Mouse (Mus musculus) liver, embryonic 14.5 days (tissue): ENCODE results near the gene Rbbp6. TPM values are rescaled to one million over a fixed set of nuclear protein-coding genes. Genes with fewer than 3 reads are reported as not detected.

Experiments
- ATAC-seq: fragments of 200-750 bp; cut with Nextera tagmentation; 2 replicates; pipeline ENCODE4 v1.8.0; 2017; ENCODE audit warnings: moderate number of reproducible peaks, mild to moderate bottlenecking, moderate library complexity; ENCODE audit not compliant: insufficient read depth
- DNase-seq, 3 experiments: peaks; one replicate each; pipeline ENCODE4 v3.0.0-alpha.2; 2012 to 2013; ENCODE audit warnings: low read depth in 3 of 3, low spot score in 3 of 3
- H3K27ac ChIP-seq: fragments of 300-500 bp; sonication (generic); 2 replicates; pipeline ENCODE4 v1.5.1; 2014; ENCODE audit warnings: moderate library complexity, mild to moderate bottlenecking, control low read depth, inconsistent platforms
- H3K27me3 ChIP-seq: fragments of 300-500 bp; sonication (generic); 2 replicates; pipeline ENCODE4 v1.6.1; 2014; ENCODE audit warnings: mild to moderate bottlenecking, low read length, moderate library complexity; ENCODE audit not compliant: control insufficient read depth, insufficient read depth
- H3K36me3 ChIP-seq: fragments of 300-500 bp; sonication (generic); replicated peaks from 2 replicates; pipeline ENCODE4 v1.6.1; 2014; ENCODE audit warnings: low read depth; ENCODE audit not compliant: control insufficient read depth, insufficient read depth
- H3K4me1 ChIP-seq, 2 experiments: fragments of 200-500 bp in 1 of 2; fragments of 300-500 bp in 1 of 2; sonication (generic) in 1 of 2; replicated peaks; 2 replicates each; pipeline ENCODE4 v1.6.1; 2012 to 2014; ENCODE audit warnings: antibody characterized with exemption in 1 of 2, inconsistent platforms in 1 of 2, low read length in 1 of 2; ENCODE audit not compliant: control insufficient read depth in 2 of 2, insufficient read depth in 2 of 2
- H3K4me2 ChIP-seq: fragments of 300-500 bp; sonication (generic); 2 replicates; pipeline ENCODE4 v1.6.1; 2014; ENCODE audit warnings: low read depth, mild to moderate bottlenecking, control low read depth, moderate library complexity
- H3K4me3 ChIP-seq, 2 experiments: fragments of 200-500 bp in 1 of 2; fragments of 300-500 bp in 1 of 2; sonication (generic) in 1 of 2; 2 replicates each; pipeline ENCODE4 v1.5.1; 2012 to 2014; ENCODE audit warnings: low read depth in 2 of 2, low read length in 2 of 2, mild to moderate bottlenecking in 2 of 2, control low read depth in 1 of 2, inconsistent platforms in 1 of 2, moderate library complexity in 1 of 2; ENCODE audit not compliant: insufficient read depth in 1 of 2
- H3K9ac ChIP-seq: fragments of 300-500 bp; sonication (generic); replicated peaks from 2 replicates; pipeline ENCODE4 v1.6.1; 2014; ENCODE audit warnings: mild to moderate bottlenecking, control low read depth, moderate library complexity
- H3K9me3 ChIP-seq: fragments of 300-500 bp; sonication (generic); 2 replicates; pipeline ENCODE4 v1.6.1; 2016; ENCODE audit warnings: low read length, mixed read lengths; ENCODE audit not compliant: control insufficient read depth
- CTCF ChIP-seq: IDR thresholded peaks from 2 replicates; pipeline ENCODE4 v1.5.1; 2016; ENCODE audit warnings: antibody characterized with exemption, low read depth, control low read depth
- EP300 ChIP-seq: IDR thresholded peaks from 2 replicates; pipeline ENCODE4 v1.6.1; 2016; ENCODE audit warnings: antibody characterized with exemption, low read depth
- WGBS: fragments of 180-500 bp; shearing (Covaris S2); extraction: QIAGEN DNeasy Blood & Tissue Kit; methylation state at CpG from one replicate; pipeline ENCODE4 v1.1.7; 2014; ENCODE audit not compliant: insufficient replicate concordance; 5-methylcytosine and 5-hydroxymethylcytosine counted together
- polyA plus RNA-seq, 2 experiments: library from polyadenylated mRNA; depleted of rRNA in 1 of 2; stranded (reverse) in 1 of 2; unstranded in 1 of 2; fragments of >200 nt; fragmentation: Nextera tagmentation in 1 of 2; extraction: Ambion mirVana in 1 of 2; gene quantifications; 2 replicates each; pipeline versions ENCODE4 v1.2.1 to v1.2.3; 2012 to 2014

The Rbbp6 gene
- polyA plus RNA-seq, 2 experiments, result 9.8 to 14.6 TPM

DNA sequence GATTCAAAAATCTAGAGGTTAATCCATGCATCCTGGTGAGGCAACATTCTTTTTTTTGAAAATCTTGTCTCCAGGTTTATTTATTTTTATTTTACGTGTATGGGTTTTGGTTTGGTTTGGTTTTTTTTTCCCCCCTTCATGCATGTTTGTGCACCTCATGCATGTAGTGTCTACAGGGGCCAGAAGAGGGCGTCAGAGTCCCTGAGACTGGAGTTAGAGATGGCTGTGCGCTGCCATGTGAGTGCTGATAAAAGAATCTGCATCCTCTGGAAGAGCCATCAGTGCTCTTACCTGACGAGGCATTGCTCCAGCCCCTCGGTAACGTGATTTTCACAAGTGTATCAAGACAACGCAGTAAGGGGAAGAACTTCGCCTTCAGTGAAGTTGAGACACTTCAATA, 23.4 kb upstream of the Rbbp6 start:
- no peak for DNase-seq
- no peaks in the 10 kb centered on the region for H3K36me3 ChIP-seq
- no peak overlapping the region for H3K4me3 ChIP-seq
- no peaks in the 10 kb centered on the region for H3K27me3 ChIP-seq
- peaks cover 0 to 8% of the 10 kb centered on the region in 2 experiments; a peak in 2 of 4 replicates for H3K4me1 ChIP-seq
- ATAC-seq, result no peak
- no peak overlapping the region for H3K4me2 ChIP-seq
- H3K27ac ChIP-seq, result no peak overlapping the region
- no peaks in the 10 kb centered on the region for H3K9me3 ChIP-seq
- no peak overlapping the region for H3K9ac ChIP-seq
- WGBS, result 71% methylated on average over 8 of the region's 8 CpGs
- TF ChIP-seq EP300 (no peak), CTCF (peak; percentile 17; the same call in 1 of the 2 replicates)

DNA sequence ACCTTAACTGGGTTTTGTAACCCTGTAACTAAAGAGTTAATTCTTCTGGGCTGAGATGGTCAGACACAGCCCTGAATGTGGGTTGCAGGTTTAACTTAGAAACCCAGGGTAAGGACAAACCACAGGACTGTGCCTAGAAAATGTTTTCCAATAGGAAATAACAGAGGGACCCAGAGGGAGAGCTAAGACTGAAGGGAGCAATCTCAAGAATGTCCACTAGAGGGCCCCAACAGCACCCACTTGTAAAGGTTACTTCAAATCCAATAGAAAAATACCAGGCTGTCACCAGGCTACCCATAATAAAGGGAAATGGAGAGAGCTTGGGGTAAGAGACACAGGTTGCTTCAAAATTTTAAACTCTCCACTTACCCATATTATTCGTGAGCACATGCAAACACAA, 20.3 kb upstream of the Rbbp6 start:
- ATAC-seq (no peak), DNase-seq (peak; percentile 37 to 49 (median 41))
- H3K4me2 ChIP-seq, result no peak overlapping the region
- H3K36me3 ChIP-seq, result no peaks in the 10 kb centered on the region
- peak; percentile 71 for TF ChIP-seq CTCF
- no peak for TF ChIP-seq EP300
- WGBS, result 8% methylated on average over 1 of the region's 1 CpGs
- peaks cover 0 to 6% of the 10 kb centered on the region in 2 experiments; a peak in 2 of 4 replicates for H3K4me1 ChIP-seq
- H3K4me3 ChIP-seq, result no peak overlapping the region
- no peak overlapping the region for H3K27ac ChIP-seq
- H3K27me3 ChIP-seq, result no peaks in the 10 kb centered on the region
- H3K9me3 ChIP-seq, result no peaks in the 10 kb centered on the region
- H3K9ac ChIP-seq, result no peak overlapping the region

DNA sequence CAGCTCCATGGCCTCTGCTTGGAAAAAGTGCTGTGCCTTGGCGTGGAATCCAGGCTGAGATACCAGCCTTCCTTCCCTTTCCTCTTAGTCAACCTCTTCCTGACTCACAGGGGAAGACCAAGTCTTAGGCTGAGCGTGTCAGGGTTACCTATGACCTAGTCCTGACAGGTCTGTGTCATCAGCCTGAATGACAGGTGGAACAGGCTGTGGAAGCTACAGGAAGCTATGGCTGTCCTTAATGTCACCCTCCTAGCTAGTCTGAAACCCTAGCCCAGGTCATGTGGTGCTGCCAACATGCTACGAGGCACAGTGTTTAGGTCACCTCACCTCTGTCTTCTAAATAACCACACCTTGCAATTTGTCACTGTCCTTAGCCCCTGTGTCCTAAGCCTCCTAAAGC, 16.2 kb upstream of the Rbbp6 start:
- Histone ChIP-seq H3K36me3 (no peaks in the 10 kb centered on the region), H3K4me3 (no peak overlapping the region), H3K4me2 (no peak overlapping the region), H3K9ac (no peak overlapping the region), H3K9me3 (no peaks in the 10 kb centered on the region), H3K4me1 (no peaks in the 10 kb centered on the region), H3K27me3 (no peaks in the 10 kb centered on the region), H3K27ac (no peak overlapping the region)
- 49% methylated on average over 3 of the region's 3 CpGs for WGBS
- DNase-seq (no peak), ATAC-seq (no peak)
- TF ChIP-seq CTCF (no peak), EP300 (no peak)

DNA sequence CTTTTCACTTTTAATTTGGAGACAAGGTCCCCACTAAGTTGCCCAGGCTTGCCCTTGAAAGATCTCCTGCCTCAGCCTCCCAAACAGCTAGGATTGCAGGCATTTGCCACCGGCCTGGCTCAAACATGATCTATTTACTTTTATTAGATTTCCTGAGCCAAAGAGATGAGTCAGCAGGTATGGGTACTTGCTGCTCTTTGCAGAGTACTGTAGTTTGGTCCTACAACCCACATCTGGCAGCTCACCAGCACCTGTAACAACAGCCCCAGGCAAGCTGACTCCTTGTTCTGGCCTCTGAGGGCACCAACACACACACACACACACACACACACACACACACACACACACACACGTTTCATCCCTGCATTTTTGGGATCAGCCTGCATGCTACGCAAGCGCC, 14.0 kb upstream of the Rbbp6 start:
- H3K36me3 ChIP-seq, result no peaks in the 10 kb centered on the region
- WGBS, result 58% methylated on average over 4 of the region's 4 CpGs
- H3K4me3 ChIP-seq, result no peak overlapping the region
- no peak for ATAC-seq
- no peak overlapping the region for H3K27ac ChIP-seq
- H3K9ac ChIP-seq, result no peak overlapping the region
- H3K4me2 ChIP-seq, result no peak overlapping the region
- no peaks in the 10 kb centered on the region for H3K9me3 ChIP-seq
- no peak for DNase-seq
- H3K27me3 ChIP-seq, result no peaks in the 10 kb centered on the region
- TF ChIP-seq CTCF (no peak), EP300 (no peak)
- H3K4me1 ChIP-seq, result peaks cover 0 to 6% of the 10 kb centered on the region in 2 experiments; a peak in 2 of 4 replicates

DNA sequence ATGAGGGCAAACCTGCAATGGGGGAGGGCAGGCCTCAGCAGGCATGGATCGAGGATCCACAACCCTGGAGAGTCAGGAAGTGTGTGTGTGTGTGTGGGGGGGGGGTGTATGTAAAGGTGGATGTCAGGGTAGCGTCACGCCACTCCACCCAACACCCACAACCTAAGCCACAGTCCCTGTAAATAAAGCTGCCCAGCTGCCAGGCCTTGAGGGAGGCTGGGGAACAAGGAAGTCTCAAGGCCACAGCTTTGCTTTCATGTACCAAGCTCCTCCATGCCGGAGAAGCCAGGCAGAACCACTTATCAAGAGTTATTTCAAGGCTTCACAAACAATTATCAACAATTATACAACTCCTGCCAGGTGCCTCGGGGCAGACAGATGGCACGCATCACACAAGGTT, 13.4 kb upstream of the Rbbp6 start:
- Histone ChIP-seq H3K9me3 (no peaks in the 10 kb centered on the region), H3K27me3 (no peaks in the 10 kb centered on the region), H3K4me2 (no peak overlapping the region), H3K9ac (no peak overlapping the region), H3K36me3 (no peaks in the 10 kb centered on the region), H3K4me3 (no peak overlapping the region), H3K27ac (no peak overlapping the region), H3K4me1 (peaks cover 0 to 6% of the 10 kb centered on the region in 2 experiments; a peak in 2 of 4 replicates)
- WGBS, result 50% methylated on average over 6 of the region's 6 CpGs
- DNase-seq (no peak), ATAC-seq (no peak)
- no peak for TF ChIP-seq CTCF
- no peak for TF ChIP-seq EP300
